Mouse (Mus musculus) adrenal gland, adult 2 months (tissue): ENCODE measurements around the gene Synpo2. TPM values are rescaled to one million over a fixed set of nuclear protein-coding genes. Genes with fewer than 3 reads are reported as not detected.

Source experiments
- DNase-seq: peaks from one replicate; pipeline ENCODE4 v3.0.0; 2021
- polyA plus RNA-seq: library from polyadenylated mRNA; depleted of rRNA; stranded (reverse); fragments of >200 nt; gene quantifications from 2 replicates; pipeline ENCODE4 v1.2.3, GENCODE M21; 2012
- total RNA-seq, 2 experiments: library from RNA; stranded (reverse); gene quantifications; 2 replicates each; pipeline ENCODE4 v1.2.3; 2021

Gene Synpo2
- total and polyA plus RNA-seq, 3 experiments: 3.4 to 20.1 (median 5.4) TPM

DNA sequence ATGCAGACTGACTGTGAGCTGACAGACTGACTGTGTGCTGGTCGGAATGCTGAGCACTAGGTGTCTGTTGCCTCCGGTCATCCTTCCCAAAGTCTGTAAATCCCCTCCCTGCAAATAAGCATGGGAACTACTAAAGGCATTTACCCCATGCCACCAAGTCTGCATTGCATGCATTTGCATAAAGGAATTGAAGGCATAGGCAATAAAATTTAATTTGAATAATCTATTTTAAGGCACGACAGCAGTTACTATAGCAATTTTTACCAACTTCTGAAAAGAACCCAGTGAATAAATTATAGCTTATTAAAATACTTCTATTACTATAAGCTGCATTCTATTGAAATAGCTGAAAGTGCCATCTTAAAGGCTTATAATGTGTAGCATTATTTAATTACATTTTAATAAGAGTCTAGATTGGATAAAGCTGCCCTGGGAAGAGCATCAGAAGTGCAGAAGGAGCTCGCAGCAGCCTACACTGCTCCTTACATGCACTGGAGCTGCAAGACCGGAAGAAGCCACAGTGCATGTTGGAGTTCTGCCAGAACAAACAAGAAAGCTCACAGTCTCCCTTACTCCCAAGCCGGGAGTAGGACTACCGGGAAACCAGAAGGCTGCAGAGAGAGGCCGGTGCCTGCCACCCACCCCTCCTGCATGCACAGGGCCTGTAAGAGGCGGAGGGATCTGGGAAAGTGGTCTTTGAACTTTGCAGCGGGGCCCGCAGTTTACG lies 142.9 kb downstream of the Synpo2 start:
- DNase-seq: peak; percentile 41

- peak; percentile 87 for DNase-seq
Measured at GRCm38 (mm10) chr3:123092442-123092841, 143.5 kb downstream of the Synpo2 start.

DNA sequence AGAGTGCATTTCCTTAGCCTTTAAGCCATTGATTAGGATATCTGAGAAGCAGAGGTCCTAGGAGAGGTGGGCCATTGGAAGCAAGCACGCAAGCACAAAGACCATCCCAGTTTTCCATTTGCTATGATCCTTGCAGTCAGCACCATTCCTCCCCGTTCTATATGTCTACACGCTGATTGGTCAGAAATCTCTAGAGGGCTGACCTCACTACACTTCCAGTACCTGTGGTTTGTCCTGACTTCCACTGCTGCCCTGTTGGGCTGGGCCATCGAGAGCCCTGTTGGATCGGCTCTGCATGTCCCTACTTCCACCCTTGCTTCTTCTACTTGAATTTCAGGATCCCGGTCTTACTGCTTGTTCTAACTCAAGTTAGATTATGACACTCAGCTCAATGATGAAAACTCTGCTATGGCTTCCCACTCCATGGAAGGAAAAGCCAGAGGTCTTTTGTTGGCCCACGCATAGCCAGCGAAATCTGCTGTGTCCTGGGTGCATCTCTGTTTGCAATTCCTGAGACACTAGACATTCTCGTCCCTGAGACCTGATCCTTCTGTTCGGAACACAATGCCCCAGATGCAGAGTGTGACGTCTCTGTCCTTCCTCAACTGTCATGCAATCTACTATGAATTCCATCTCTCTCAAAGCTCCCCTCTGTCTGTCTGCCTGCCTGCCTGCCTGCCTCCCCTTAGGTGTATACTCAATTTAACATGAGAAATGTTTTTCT lies 146.5 kb downstream of the Synpo2 start:
- DNase-seq: no peak

DNA sequence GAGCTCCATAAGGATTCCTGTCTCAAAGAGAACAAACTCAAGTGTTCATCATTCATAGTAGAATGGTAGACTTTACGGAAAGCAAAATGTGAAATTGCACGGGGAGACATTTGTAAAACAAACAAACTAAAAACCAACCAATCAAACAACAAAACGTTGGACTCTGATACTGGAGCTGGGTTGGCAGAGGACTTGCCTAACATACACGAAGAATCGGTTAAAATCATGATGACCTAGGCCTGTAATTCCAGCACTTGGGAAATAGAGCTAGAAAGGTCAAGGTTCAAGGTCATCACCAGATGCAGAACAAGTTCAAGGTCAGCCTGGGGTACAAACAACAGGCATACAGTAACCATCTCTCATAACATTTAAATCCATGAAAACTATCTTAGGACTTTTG lies 147.7 kb downstream of the Synpo2 start:
- no peak for DNase-seq

DNA sequence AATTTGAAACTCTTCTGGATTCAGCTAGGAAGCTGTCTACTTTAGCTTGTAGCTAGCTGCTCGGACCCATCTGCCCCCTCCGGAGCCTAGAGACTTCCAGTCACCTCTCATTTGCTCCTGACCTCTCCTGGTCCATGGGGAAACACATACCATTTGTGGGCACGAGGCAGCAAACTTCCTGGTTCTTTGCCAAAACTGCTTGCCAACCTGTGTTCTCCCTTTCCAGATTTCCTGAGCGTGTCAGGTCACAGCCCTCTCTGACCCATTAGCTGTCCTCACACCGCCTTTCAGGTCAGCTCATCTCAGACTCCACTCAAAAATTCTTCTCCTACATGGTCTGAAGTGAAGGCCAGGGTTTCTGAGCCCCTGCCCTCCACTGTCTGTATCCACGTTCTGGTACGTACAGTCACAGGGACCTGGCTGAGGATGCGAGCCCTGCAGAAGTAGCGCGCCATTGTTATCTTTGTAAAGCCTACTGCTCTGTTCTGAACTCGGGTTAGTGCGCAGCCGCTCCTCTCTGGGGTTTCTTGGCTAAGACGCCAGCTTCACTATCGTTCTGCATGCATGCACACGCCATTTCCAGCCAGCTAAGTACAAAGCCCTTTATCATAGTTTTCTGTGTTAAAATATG lies 150.0 kb downstream of the Synpo2 start:
- DNase-seq: peak; percentile 34

GRCm38 (mm10) chr3:123081665-123082064 lies 154.3 kb downstream of the Synpo2 start:
- no peak for DNase-seq

DNA sequence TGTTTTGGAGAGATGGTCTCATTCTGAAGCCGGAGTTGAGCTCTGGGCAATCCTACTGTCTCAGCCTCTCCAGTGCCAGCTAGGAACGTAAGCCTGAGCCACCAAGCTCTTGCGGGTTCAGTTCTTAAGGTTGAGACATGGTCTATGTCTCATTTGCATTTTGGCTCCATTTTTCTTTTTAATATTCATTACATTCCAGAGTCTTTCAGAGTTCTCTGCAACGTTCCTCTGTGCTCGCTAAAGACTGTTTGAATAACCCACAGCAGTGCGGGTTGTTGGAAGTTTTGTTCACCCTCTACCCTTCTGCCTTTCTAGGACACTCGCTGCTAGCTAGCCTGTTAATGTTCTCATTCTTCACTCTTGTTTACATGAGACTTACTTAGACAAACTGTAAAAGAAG lies 155.0 kb downstream of the Synpo2 start:
- DNase-seq: no peak

DNA sequence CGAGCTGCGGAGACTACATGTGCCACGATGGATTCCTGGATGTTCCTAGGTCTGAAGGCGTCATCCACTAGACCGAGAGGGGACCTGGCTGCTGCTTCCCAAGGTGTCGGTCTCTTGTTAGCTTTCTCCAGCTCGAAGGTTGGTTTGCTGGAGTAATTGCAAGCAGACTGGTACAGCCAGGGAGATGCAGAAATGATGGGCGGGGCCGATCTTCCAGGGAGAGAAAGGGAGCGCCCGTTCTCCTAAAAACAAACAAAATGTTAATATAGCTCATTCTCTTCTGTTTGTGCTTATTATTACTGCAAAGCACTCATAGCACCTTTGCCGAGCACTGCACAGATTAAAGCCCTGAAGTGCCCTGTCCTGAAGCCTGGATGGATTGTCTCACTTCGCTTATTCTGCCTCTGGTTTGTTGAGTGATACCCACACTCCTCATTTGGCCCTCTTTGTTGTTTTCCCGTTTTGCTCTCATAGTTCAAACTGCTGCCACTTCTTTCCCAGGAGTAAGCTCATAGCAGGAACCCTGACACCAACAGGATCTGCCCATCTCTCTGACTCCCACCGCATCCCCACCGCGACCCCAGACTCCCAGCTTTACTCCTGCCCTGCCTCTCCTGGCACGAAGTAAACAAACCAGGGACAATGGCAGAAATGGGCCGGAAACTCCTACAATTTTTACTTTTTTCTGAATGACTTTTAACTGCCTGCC lies 155.8 kb downstream of the Synpo2 start:
- DNase-seq: no peak

- DNase-seq: no peak
Measured at GRCm38 (mm10) chr3:123075759-123076158, 160.2 kb downstream of the Synpo2 start.

DNA sequence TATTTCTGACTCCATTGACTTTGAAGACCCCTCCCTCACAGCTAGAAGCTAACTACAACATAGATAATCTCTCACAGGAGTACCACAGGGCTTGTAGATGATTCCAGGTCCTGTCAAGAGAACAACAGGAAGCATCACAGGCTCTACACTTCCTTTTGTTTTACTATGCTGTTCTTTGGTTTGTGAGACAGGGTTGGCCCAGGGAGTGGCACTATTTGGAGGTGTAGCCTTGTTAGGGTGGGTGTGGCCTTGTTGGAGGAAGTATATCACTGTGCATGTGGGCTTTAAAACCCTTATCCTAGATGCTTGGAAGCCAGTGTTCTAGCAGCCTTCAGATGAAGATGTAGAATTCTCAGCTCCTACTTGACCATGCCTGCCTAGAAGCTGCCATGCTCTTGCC lies 160.9 kb downstream of the Synpo2 start:
- DNase-seq: no peak

DNA sequence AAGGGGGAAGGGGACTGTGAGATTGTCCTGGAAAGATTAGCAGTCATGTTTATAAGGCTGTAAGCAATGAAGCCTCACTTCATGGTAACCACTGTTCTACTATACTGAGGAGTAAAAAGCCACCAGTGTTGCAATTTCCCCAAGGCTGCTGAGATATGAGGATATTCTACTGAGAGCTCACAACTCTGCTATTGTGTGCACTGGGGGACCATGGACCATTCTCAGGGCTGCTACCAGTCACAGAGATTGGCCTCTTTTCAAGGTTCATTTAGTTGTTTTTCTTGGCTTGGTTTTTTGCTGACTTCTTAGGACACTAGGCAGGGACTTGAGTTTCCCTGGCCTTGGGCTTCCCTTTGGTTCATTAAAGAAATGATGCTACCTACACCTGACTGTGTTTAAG lies 162.6 kb downstream of the Synpo2 start:
- peak; percentile 74 for DNase-seq

GRCm38 (mm10) chr3:123072472-123072871 lies 163.5 kb downstream of the Synpo2 start:
- DNase-seq: no peak

DNA sequence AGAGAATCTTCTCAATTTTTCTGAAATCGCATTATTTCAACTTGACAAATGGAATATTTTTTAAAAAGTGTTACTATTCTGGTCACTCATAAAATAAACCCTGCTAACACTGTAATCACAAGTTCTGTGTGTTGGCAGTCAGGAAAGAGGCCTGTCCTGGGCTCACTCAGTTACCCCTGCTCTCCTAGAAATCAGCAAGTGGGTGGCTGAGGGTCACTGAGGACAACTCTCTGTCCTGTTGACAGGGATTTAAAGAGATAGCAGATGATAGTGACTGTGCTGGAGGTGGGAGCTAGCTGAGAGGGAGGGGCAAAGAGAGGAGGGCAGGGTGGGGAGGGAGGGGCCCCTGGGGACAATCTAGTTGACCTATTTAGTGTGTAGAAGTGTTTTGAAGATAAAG lies 165.0 kb downstream of the Synpo2 start:
- no peak for DNase-seq

GRCm38 (mm10) chr3:123066836-123067235 lies 169.1 kb downstream of the Synpo2 start:
- no peak for DNase-seq

DNA sequence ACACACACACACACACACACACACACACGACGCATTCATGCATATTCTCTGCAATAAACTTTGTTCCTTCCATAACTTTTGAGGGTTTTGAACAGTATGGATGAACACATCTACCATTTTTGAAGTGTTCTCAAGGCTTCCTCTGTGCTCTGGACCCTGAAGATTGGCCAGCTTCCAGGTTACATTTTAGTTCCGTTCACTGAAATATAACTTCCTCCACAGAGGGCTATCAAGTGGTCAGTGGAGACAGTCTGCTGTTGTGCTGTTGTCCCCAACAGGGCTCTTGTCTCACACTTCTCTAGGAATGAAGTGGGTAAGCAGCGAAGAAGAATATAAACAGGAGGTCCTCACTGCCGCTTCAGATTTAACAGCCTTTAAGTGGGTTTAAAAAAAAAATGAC lies 170.5 kb downstream of the Synpo2 start:
- DNase-seq: no peak

- no peak for DNase-seq
Measured at GRCm38 (mm10) chr3:123064186-123064585, 171.8 kb downstream of the Synpo2 start.

DNA sequence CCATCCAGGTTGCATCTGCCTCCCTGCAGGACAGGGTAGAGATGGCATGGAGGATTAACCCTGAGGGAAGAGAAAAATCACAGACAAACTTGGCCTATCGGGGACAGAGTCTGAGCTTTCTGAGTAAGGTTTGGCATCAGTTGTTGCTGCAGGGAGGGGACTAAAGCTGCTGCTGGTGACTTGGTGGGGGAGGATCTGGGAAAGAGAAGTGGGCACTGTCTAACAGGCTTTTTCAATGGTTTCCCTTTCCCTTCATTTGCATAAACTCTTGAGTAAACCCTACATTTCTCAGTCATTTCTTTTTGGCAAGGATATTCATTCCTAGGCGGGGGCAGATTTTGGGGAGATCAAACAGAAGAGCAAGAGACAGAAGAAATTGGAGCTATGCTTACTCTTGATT lies 174.0 kb downstream of the Synpo2 start:
- DNase-seq: no peak

DNA sequence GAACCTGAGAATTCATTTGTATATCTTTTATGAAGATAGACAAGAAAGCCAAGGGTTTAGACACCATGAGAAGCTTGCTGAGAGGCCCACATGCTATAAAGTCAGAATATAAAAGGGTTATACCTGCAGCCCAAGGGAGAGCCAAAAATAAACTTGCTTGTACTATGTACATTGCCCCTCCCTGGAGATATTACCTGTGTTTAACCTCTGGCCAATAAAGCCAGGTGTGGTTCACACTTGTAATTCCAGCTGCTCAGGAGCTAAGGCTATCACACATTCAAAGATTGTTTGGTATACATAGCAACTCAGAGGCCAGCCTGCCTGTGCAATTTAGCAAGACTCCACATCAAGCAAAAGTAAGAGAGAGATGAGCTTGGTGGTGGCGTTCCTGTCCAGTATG lies 177.1 kb downstream of the Synpo2 start:
- DNase-seq: no peak

DNA sequence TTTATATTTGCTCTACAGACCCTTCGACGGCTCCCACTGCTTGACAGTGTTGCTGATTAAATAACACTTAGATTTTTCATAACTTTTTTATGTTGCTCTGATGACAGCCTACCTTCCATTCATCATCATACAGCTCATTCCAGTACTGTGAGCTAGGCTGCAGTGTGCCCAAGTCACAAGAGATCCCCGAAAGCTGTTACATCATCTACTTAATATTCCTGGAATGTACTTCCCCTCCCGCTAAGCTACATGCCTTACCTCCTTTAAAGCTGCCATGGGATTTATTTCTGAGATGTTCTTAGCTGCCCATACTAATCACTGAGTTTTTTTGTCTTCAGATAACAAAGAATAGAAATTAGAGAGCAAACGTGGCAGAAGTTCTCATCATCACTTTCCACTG lies 181.8 kb downstream of the Synpo2 start:
- no peak for DNase-seq

- no peak for DNase-seq
Measured at GRCm38 (mm10) chr3:123053192-123053938, 182.6 kb downstream of the Synpo2 start.

DNA sequence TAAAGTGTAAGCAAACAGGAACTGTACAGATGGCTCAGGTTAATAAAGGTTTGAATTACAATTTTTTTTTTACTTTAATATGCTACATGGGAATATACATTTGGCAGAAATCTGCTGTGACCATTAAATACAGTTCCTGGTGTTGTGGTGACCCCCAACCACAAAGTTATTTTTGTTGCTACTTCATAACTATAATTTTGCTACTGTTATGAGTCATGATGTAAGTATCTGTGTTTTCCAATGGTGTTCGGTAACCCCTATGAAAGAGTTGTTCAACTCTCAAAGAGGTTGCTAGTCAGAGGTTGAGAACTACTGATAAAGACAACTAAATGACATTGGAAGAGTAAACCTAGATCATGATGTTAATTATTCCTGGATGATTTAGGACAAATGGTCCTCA lies 193.6 kb downstream of the Synpo2 start:
- no peak for DNase-seq

DNA sequence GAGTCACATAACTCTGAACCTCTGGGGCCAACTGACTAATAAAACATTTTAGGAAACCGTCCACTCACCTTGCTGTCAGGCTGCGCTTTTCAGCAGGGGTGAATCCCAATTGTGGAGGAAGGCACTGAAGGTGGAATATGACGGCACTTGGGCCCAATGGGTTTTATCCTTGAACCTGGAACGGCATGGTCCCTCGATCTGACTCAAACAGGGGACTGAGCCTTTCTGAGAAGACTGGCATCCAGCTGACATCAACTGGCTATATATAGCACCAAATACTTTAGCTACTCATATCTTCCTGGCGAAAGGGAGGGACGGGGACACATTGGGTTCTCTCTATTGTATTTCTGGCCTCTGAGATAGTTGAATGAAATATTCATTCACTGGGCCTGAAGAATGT lies 201.2 kb downstream of the Synpo2 start, which contains the start of gene Myoz2:
Gene Myoz2 (minus strand): TSS at position 264 of the 400 bp plus-strand sequence.
- peak; percentile 36 for DNase-seq
